Mouse (Mus musculus) c-Kit-positive CD71-positive TER-119-positive erythroid progenitor cells, embryonic 14.5 days (primary cell): Measurements from ENCODE around the gene Rpl18.
A peak's percentile ranks its signal among the peaks of the same experiment; 100 is the strongest.

ENCODE experiments used
- DNase-seq: peaks from one replicate; pipeline ENCODE4 v3.0.0-alpha.2; 2013; ENCODE audit warnings: low spot score

Gene Rpl18

DNA sequence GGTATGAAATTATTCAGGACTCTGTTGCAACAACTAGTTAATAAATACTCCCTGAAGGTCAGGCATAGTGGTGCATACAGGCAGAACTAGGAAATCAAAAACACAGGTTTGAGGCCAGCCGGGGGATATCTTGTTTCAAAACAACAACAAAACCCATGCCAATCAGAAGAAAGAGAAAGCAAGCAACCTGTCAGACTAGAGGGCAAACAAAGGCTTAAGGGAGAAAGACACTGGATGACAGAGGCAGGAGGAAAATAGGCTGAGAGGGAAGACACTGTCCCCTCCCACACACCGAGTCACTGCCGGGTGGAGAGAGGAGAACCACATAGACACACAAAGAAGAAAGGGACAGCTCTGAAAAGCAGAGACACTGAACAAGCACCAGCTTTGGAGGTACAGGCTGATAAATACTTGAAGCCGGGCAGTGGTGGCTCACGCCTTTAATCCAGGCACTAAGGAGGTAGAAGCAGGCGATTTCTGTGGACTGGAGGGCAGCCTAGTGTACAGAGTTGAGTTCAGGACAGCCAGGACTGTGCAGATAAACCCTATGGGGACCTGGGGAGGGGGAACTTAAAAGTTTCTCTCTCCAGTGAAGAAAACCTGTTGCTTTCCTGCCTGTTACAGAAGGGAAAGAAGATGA, 1.3 kb upstream of the Rpl18 start:
- DNase-seq, result no peak

DNA sequence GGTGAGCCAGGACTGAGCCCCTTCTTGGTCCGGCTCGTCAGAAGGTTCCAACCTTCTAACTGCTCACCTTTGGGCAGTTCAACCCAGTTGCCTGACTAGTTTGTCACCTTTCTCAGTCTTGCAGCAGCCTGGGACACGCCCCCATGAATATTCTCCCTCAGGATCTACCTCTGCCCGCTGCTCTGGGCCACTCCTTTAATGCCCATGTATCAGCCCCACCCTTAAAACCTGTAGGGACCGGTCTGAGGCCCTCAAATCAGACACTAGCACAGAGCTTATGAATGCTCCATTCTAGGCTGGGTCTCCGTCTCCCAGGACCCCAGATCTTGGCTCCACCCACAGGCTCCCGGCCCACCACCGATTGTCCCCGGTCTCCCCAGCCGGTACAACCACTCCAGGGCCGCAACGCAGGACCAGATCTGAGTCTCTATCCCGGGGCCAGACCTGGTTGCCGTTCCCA, 597 bp upstream of the Rpl18 start:
- peak; percentile 57 for DNase-seq

DNA sequence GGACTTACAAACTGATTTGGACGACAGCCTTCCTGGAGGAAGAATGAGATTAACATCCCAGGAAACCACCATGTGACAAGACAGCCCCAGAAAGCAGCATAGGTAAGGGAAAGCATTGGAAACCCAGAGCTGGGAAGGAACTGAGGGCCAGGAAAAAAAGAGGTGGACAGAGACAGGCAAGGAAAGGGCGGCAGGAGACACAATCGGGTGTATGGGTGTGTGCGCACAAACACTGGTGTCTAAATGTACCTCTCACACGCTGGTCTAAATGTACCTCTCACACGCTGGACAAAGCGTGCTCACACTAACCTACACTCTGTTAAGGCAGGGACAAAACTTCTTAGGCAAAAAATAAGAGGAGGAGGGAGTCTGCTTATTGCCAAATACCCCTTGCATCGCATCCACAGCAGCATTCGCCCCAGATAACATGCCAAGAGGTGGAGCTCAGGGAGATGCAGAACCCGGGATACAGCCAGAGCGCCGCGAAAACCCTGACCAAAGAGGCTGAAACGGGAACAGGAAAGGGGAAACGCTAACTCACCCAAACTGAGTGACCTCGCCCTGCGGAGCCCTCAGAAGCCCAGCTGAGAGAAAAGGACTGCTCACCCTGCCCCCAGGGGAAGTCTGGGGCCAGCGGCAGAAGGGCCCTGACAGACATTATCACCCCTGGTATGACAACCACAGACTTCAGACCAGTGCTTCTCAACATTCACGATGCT, 643 bp downstream of the Rpl18 start:
- no peak for DNase-seq

DNA sequence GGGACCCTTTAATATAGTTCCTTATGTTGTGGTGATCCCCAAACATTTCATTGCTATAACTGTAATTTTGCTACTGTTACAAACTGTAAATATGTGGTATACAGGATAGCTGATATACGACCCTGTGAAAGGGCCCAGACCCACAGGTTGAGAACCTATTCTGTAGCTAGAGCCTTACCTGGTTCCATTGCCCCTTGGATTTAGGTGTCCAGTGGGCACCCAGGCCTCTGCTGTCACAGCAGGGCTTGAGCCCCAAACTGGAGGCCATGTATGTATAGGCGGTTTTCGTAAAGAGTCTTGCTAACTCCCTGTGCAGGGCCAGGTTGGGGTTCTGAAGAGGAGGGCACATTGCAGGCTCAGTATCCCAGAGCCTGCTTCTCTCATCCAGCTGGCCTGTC, 1.2 kb downstream of the Rpl18 start:
- DNase-seq, result no peak

DNA sequence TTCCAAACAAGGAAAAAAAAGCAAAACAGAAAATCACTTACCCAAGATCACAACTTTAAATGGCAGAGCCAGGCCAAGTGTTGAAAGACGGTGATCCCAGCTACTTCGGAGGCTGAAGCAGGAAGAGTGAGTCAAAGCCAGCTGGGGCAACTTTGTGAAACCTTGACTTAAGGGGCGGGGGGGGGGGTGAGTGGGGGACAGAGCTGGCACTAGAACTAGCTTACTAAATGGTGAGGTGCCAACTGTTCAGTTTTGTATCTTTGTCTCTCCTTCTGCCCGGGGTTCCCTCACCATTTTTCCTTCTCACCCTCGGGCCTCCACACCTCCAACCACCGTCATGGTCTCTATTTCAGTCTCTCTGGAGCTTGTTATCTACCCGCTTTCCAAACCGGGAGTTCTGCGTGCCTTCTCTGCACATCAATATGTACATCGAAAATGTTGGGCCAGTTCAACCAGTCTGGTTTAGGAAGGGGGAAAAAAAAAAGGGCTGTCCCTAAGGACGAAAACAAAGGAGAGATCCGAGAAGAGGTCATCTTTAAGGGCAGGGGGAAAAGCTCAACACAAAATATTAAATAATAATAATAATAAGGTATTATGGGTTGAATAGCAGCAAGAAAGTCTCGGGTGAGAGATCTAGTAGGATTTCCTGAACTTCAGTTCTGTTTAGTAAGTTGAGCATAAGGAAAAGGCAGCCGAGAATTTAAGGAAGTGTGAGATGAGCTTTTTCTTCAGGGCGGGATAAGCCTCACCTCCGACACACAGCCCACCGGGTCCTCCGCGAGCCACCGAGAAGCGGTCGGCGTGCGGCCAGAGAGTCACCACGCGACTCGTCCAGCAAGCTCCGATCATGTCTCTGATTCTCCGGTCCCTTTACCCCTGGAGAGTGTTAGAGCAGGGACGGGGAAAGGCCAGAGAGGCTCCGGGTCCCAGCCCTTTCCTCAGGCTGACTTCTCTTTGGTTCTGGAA, 2.0 kb downstream of the Rpl18 start:
- DNase-seq, result no peak

DNA sequence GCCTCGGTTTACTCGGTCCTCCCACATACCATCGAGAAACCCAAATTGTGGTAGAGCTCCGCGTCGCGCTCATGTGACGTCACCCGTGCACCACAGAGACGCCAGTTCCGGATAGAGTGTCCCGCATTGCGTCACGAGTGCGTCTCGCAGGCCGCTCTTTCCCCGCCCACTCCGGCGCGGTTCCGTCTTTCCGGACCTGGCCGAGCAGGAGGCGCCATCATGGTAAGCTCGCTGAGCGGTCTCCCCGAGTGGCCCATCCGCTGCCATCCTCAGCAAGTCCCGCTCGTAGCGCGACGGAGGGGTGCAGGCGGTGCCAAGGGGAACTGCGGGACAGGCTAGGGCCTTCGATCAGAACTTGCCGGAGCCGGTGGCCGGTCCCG, 2.7 kb downstream of the Rpl18 start, which contains the start of gene Sphk2:
Gene Sphk2 (minus strand): TSS at position 85 of the 380 bp plus-strand sequence.
- peak; percentile 98 for DNase-seq

DNA sequence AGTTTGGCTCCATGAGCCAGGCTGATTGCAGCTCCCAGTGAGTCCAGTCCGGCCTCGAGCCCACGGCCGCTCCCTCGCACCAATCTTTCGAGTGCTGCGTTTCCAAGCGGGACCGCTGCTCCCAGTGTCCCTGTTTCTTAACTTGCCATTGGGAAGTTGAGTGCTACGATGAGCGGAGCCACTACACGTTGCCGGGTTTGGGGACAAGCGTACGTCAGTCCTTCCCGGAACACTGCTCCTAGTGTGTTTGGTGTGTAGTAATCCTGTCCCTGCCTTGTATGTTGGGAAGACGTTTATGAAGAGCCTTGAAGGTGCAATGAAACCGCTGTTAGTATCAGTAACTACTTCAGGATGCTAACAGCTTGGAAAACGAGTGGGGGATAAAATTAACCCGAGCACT, 3.1 kb downstream of the Rpl18 start:
- no peak for DNase-seq

DNA sequence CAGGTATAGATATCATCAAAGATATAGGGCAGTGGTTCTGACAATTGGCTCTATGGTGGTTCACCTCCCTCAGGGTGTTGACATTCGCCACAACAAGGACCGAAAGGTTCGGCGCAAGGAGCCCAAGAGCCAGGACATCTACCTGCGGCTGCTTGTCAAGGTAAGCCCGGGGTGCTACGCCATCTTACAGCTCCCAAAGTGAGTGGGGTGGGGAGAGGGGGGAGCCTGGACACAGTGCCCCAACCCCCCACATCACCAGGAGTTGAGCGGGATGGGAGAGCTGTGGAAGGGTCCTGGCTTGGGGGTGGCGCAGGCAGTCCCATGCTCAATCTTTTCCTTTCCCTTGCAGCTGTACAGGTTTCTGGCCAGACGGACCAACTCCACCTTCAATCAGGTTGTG, 3.9 kb downstream of the Rpl18 start:
- no peak for DNase-seq

DNA sequence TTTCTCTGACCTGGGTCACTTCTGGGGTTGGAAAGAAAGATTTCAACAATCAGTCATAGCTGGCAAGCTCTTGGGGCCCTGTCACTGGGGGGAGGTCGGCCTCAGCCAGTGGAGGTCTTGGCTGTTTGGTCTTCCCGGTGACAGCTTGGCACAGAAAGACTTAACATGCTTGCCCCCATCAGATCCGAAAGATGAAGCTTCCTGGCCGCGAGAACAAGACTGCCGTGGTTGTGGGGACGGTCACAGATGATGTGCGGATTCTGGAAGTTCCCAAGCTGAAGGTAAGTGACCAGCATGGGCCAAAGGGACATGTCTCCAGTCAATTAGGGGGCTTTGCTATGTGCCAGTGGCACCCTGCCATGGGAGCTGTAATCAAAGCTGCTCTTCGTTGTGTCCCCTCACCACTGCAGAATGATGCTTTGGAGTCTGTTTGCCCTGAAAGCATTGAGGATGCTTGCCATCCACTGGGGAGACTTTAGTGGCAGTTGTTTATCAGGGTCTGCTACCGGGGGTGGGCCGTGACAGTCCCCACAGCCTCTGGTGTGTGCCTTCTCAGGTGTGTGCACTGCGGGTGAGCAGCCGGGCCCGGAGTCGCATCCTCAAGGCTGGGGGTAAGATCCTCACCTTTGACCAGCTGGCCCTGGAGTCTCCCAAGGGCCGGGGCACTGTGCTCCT, 4.6 kb downstream of the Rpl18 start:
- no peak for DNase-seq

DNA sequence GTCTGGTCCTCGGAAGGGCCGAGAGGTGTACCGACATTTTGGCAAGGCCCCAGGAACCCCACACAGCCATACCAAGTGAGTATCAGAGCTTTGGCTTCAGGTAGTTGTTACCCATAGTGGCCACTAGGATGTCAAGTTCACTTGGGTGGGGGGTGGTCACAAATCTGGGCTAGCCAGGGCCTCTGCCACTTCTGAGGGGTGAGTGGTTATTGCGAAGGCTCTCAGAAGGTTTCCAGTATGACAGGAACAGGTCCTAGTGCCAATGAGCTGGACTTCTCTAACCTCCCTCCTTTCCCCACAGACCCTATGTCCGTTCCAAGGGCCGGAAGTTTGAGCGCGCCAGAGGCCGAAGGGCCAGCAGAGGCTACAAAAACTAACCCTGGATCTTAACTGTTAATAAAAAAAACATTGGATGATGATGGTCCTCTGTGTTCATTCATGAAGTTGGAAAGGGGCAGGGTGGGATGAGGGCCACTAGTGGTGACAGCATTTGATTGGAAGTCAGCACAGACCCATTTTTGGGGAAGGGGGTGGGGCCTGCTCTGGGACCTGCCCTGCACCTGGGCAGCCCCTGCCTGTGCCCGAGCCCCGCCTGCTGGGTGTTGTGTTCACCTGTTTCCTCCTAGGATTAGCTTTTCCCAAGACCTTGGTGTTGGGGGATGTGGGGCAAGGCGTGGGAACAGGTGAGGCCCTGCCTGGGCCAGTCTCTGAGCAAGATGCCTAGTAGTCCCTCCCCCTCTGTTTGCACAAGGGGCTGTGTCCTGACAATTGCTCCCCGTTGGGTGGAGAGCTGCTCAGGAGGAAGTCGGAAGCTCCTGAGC, 5.4 kb downstream of the Rpl18 start, which contains the start of gene Fam83e:
Gene Fam83e (plus strand): TSS at position 800 of the 821 bp plus-strand sequence.
- no peak for DNase-seq

DNA sequence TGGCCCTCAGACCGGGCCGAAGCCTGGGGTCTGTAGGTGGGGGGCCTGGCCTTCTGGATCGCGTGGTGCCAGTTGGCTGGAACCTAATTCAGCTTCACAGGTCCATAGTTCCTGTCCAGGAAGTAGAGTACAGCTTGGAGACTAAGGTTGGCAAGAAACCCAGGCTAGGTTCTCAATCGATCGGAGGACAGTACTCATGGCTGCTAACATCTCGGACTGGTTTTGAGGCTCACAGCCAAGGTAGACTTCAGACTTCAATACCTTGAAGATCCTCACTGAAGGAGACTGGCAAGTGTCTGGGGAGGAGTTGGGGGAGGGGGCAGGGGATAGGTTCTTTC, 5.9 kb downstream of the Rpl18 start:
- no peak for DNase-seq

DNA sequence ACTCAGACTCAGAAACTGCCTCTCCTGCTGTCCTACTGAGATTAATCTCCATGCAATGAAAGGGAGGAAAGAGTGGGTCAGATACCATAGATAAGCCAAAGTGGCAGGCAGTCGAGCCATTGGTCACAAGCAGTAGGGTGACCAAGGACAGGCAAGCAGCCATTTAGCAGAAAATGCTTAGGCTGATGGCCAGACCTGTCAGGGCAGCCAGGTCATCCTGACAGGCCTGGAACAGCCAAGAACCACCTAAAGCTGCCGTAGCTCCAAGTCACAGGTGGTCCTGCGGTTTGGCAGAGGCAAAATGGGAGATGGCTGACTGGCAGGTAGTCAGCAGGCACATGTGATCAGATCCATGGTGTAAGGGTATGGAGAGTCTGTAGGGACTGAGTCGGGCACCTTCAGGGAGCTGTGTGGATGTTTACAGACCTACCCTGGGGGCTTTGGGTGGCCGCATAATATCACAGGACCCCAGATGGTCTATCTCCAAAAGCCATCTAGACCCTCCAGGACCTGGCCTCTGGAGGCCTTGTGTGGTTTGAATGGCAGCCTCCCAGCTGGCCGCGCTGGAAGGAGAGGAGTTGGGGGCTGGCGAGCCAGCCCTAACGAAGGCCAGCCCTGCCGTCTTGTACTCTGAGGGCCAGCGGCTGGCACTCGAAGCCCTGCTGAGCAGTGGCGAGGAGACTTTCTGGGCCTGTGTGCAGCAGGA, 6.5 kb downstream of the Rpl18 start:
- no peak for DNase-seq

DNA sequence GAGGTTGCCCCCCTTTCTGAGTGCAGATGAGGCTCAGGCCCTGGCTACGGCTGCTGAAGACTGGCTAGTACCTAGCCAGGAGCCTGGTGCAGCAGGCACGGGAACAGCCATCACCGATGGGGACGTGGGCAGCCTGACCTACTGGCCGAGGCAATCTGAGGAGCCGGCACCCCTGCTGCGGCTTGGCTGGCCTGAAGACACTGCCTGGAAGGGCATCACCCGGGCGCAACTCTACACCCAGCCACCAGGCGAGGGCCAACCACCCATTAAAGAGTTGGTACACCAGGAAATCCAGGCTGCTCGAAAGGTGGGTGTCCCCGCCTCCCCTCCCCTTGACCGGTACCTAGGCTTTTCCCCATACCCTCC, 7.1 kb downstream of the Rpl18 start:
- no peak for DNase-seq

DNA sequence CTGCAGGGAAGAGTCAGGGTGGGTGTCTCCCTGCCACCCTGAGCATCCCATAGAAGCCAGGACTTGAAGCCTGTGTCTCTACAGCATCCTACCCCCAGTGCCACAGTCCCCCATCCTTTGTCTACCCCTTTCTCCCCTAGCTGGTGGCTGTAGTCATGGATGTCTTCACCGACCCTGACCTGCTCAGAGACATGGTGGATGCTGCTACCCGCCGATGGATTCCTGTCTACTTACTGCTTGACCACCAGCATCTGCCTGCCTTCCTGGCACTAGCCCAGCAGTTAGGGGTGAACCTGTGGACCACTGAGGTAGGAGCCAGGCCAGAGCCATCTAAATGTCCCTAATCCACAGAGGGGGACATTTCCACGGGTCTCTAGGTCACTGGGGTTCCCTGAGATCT, 8.0 kb downstream of the Rpl18 start:
- DNase-seq, result no peak

DNA sequence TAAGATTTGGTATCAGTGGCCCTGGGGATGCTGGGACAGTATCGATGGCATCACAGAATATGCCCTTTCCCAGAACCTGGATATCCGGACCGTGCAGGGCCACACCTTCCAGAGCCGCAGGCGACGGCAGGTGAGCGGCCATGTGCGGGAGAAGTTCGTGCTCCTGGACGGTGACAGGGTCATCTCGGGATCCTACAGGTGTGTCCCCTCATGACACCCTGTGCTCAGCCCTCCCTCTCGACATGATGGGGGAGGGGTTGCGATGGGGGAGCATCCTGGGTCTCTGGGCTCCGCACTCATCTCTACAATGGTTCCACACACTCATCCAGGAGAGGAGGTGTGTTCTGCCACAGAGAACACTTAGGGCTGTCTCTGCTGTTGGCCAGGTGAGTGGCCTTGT, 8.5 kb downstream of the Rpl18 start:
- DNase-seq, result no peak

DNA sequence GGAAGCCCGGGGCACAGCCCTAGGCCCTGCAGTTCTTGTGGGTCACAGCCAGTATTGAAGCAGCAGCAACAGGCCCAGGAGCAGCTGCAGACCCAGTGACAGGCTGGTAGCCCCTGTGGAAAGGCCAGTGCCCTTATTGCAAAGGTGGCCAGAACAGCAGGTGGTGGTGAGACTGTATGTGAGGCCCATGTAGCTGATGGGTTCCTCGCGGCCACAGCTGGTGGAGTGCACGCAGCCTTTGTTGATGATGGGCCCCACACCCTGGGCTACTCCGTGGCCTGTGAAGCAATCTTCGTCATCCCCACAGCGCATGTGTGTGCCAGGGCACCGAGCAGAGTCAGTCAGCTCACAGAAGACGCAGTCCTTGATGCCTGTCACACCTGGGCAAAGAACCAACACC, 9.9 kb downstream of the Rpl18 start:
- DNase-seq, result no peak

DNA sequence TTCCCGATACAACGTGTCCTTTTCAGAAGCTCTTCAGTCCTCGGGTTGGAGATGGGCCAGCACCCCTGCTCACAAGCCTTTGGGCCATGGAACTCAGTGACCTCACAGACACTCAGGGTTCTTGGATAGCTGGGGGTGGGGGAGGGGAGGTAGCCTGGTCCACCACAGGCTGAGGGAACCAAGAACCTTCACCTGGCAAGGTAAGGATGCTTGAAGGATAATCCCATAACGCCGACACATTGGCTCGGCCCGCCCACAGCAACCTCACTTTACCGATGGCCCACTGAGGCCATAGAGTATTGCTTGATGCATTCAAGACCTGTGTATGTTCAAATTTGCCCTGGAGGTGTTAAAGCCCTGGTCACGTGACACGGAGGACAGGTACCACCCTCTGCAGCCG, 10.5 kb downstream of the Rpl18 start, which contains the start of gene Spaca4:
Gene Spaca4 (minus strand): TSS at position 101 of the 400 bp plus-strand sequence.
- no peak for DNase-seq

DNA sequence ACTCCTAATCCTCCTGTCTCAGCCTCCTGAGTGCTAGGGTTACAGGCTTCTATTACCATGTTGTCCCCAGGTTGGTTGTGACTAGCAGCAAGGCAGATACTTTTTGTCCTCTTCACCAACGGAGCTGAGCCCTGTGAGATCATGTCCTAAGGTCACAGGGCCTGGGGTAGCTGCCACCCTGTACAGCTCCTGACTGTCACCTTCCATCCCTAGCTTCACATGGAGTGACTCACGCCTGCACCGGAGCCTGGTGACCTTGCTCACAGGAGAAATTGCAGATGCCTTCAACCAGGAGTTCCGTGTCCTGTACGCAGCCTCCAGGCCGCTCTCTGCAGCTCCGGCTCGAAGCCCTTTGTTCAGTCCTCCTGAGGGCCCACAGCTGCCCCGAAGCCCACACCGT, 11.2 kb downstream of the Rpl18 start:
- no peak for DNase-seq

DNA sequence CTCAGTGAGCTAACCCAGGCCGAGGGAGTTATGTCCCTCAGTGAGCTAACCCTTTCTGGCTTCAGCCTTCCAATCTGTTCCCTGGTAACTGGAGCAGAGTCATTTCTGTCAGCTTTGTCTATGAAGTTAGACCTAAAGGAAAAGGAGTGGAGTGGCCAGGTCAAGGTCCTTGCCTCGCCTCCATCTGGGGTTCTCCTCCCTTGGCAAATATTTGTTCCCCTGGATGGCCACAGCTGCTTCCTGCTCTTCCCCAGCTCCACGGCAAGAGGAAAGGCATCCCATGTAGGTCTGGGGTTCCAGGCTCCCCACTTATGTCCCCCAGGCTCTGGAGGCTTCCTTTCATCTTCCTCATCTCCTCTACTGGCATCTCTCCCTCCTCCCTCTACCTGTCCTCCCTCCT, 12.4 kb downstream of the Rpl18 start:
- DNase-seq, result no peak

DNA sequence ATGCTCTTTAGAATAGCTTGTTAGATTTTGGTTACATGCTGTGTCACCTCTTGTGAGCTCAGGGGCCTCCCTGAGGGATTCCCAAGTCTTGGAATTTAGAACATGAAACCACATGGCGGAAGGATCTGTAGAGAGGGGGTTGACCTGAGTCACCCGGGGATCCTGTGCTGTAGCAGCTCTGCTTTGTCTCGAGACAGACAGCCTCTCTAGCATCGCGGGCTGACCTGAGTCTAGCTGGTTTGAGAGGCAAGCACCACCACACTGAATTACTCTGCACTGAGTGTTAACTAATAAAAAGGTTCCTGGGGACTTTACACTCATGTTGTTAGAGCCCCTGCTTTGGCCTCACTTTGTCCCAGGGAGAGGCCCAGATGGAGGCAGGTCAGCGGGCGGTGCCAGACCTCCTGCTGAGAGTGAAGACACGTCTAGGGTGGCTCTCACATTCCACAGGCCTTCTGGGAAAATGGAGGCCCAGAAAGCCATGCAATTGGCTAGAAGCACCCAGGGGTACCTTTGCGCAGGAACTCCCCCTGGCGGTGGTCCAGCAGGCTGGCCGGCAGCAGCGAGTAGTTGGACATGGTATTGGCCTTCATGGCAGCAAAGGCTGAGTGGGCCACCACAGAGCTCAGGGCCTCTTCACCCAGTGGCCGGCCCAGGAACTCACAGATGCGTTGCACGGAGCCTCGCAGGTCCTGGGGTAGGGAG, 15.6 kb downstream of the Rpl18 start:
- no peak for DNase-seq
